Comparison of ENCODE assay signal across 34 mouse cellular contexts in genomic region chr17:43598706-43599105, GRCm38 (mm10). TPM values are rescaled to one million over a fixed set of nuclear protein-coding genes. Genes with fewer than 3 reads are reported as not detected.
"Had no signal": no experiment of that assay in that cellular context is flagged by ENCODE, and none has a peak within 500 bp of the region (broad histone marks: within the 10 kb centered on the region; RNA-seq: fewer than 3 reads in every experiment).

No protein-coding gene starts in this region.

- DNase-seq: gastrocnemius, postnatal 14 days; gastrocnemius, postnatal 36 days; heart, adult 18-20 months; heart, postnatal 10 days; heart, postnatal 36 days; kidney, adult 11 months; kidney, adult 2 months; kidney, adult 9 months; kidney, postnatal 14 days; kidney, postnatal 36 days; layer of hippocampus, postnatal 36 days; left cerebral cortex, postnatal 4 days had no signal

- H3K36me3 ChIP-seq: heart, embryonic 10.5 days; heart, embryonic 12.5 days; hindbrain, embryonic 15.5 days; limb, embryonic 13.5 days; limb, embryonic 15.5 days; liver, embryonic 12.5 days had no signal

- H3K4me1 ChIP-seq: heart, embryonic 10.5 days; heart, embryonic 12.5 days; hindbrain, embryonic 13.5 days; hindbrain, embryonic 15.5 days; kidney, embryonic 15.5 days; limb, embryonic 13.5 days; limb, embryonic 15.5 days; liver, embryonic 12.5 days had no signal

- H3K9ac ChIP-seq: heart, embryonic 12.5 days; hindbrain, embryonic 13.5 days; hindbrain, embryonic 15.5 days; kidney, embryonic 15.5 days; limb, embryonic 13.5 days; limb, embryonic 15.5 days; liver, embryonic 12.5 days; liver, embryonic 14.5 days had no signal

- ATAC-seq: hindbrain, postnatal 0 days; intestine, embryonic 16.5 days; liver, embryonic 12.5 days had no signal

- H3K4me3 ChIP-seq: heart, embryonic 10.5 days; heart, embryonic 12.5 days; hindbrain, embryonic 13.5 days; hindbrain, embryonic 15.5 days; kidney, embryonic 15.5 days; limb, embryonic 13.5 days; limb, embryonic 15.5 days; liver, embryonic 12.5 days had no signal

- H3K27ac ChIP-seq: heart, embryonic 10.5 days; hindbrain, embryonic 13.5 days; hindbrain, embryonic 15.5 days; hindbrain, postnatal 0 days; kidney, embryonic 15.5 days; kidney, postnatal 0 days; limb, embryonic 13.5 days; limb, embryonic 15.5 days; liver, embryonic 12.5 days; liver, embryonic 14.5 days had no signal

- H3K27me3 ChIP-seq: heart, embryonic 12.5 days; hindbrain, embryonic 13.5 days; hindbrain, embryonic 15.5 days; kidney, embryonic 15.5 days; limb, embryonic 13.5 days; limb, embryonic 15.5 days; liver, embryonic 12.5 days had no signal

- H3K9me3 ChIP-seq: hindbrain, embryonic 15.5 days; kidney, embryonic 15.5 days; limb, embryonic 15.5 days; liver, embryonic 12.5 days had no signal

- H3K4me2 ChIP-seq: heart, embryonic 12.5 days; hindbrain, embryonic 13.5 days; hindbrain, embryonic 15.5 days; kidney, embryonic 15.5 days; limb, embryonic 13.5 days; limb, embryonic 15.5 days; liver, embryonic 12.5 days had no signal

RNA-seq across cellular contexts. Expression of gene Tdrd6, which starts 31.4 kb away (rescaled TPM):
- total RNA-seq: gastrocnemius, adult 8-10 months; gastrocnemius, postnatal 36 days; heart, adult 18-20 months; heart, postnatal 36 days; hematopoietic stem cell, adult 5-6 weeks; liver, adult 2 months had no signal
- polyA plus RNA-seq: heart, embryonic 10.5 days; large intestine, adult 2 months; liver, adult 2 months; liver, embryonic 12.5 days; liver, embryonic 16.5 days had no signal

RNA-seq across cellular contexts. Expression of gene Ankrd66, which starts 55.3 kb away (rescaled TPM):
- total RNA-seq: gastrocnemius, adult 18-20 months; gastrocnemius, adult 8-10 months; gastrocnemius, postnatal 14 days; gastrocnemius, postnatal 36 days; heart, adult 8-10 months; heart, postnatal 10 days; heart, postnatal 36 days; hematopoietic stem cell, adult 5-6 weeks; left cerebral cortex, postnatal 10 days; liver, adult 2 months had no signal
- polyA plus RNA-seq: heart, embryonic 12.5 days; heart, embryonic 16.5 days; intestine, embryonic 16.5 days; kidney, adult 2 months; limb, embryonic 11.5 days; liver, adult 2 months; liver, embryonic 12.5 days; liver, embryonic 16.5 days had no signal
